Mouse (Mus musculus) midbrain, embryonic 15.5 days (tissue): ENCODE results near the gene Cmklr1. TPM values are rescaled to one million over a fixed set of nuclear protein-coding genes. Genes with fewer than 3 reads are reported as not detected.
A peak's percentile ranks its signal among the peaks of the same experiment; 100 is the strongest.
"Not testable (repeated sequence)": the region's sequence is repeated elsewhere in the genome, so short reads cannot be mapped to it uniquely, and the experiment has no call there.

Experiments used
- ATAC-seq: fragments of 200-750 bp; cut with Nextera tagmentation; replicated peaks from 2 replicates; pipeline ENCODE4 v1.8.0; 2017; ENCODE audit warnings: moderate TSS enrichment
- H3K27ac ChIP-seq: fragments of 300-500 bp; sonication (generic); 2 replicates; pipeline ENCODE4 v1.5.1; 2015; ENCODE audit warnings: mild to moderate bottlenecking, inconsistent platforms
- H3K27me3 ChIP-seq: fragments of 300-500 bp; sonication (generic); replicated peaks from 2 replicates; pipeline ENCODE4 v1.6.1; 2015; ENCODE audit warnings: inconsistent platforms
- H3K36me3 ChIP-seq: fragments of 300-500 bp; sonication (generic); replicated peaks from 2 replicates; pipeline ENCODE4 v1.6.1; 2015; ENCODE audit warnings: inconsistent platforms
- H3K4me1 ChIP-seq: fragments of 300-500 bp; sonication (generic); 2 replicates; pipeline ENCODE4 v1.6.1; 2015; ENCODE audit warnings: inconsistent platforms
- H3K4me2 ChIP-seq: fragments of 300-500 bp; sonication (generic); 2 replicates; pipeline ENCODE4 v1.6.1; 2015; ENCODE audit warnings: inconsistent platforms, mild to moderate bottlenecking, moderate library complexity
- H3K4me3 ChIP-seq: fragments of 300-500 bp; sonication (generic); 2 replicates; pipeline ENCODE4 v1.5.1; 2015; ENCODE audit warnings: mild to moderate bottlenecking, inconsistent platforms
- H3K9ac ChIP-seq: fragments of 300-500 bp; sonication (generic); 2 replicates; pipeline ENCODE4 v1.6.1; 2015; ENCODE audit warnings: mild to moderate bottlenecking, inconsistent platforms
- H3K9me3 ChIP-seq: fragments of 300-500 bp; sonication (generic); 2 replicates; pipeline ENCODE4 v1.6.1; 2016; ENCODE audit warnings: inconsistent platforms
- WGBS: fragments of 180-500 bp; shearing (Covaris S2); methylation state at CpG from one replicate; pipeline ENCODE4 v1.1.7; 2015; ENCODE audit warnings: mixed read lengths; 5-methylcytosine and 5-hydroxymethylcytosine counted together
- polyA plus RNA-seq: library from polyadenylated mRNA; unstranded; fragments of >200 nt; fragmentation: Nextera tagmentation; extraction: Ambion mirVana; gene quantifications from 2 replicates; pipeline ENCODE4 v1.2.1, GENCODE M21; 2015

Cmklr1 gene
- polyA plus RNA-seq, 1 experiment from 2014 or later = 2.8 TPM

DNA sequence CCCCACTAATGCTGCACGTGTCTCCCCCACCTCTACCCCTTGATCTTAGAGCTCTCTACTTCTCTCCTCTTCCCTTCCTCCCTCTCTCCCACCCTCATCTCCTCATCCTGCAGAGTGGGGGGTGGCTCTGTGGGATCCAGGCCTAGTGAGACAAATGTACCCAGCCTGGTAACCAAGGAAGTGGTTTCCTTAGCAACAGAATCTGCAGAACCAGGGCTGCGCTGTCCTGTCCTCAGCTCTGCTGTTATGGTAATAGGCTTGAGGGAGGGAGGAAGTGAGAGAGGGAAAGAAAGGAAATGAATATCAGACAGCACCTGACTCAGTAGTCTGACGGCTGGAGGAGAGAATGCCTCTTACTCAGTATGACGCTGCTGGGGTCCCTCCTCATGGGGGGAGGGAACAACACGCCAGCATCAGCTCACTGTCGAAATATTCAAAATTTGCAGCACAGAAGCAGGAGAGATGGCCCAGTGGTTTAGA lies 58.4 kb downstream of the Cmklr1 start:
- H3K9me3 ChIP-seq = no peaks in the 10 kb centered on the region
- H3K4me1 ChIP-seq = peaks cover 33% of the 10 kb centered on the region
- H3K4me3 ChIP-seq = no peak overlapping the region
- H3K9ac ChIP-seq = no peak overlapping the region
- H3K4me2 ChIP-seq = no peak overlapping the region
- no peaks in the 10 kb centered on the region for H3K27me3 ChIP-seq
- 1% methylated on average over 6 of the region's 6 CpGs for WGBS
- peak; percentile 93 for ATAC-seq
- H3K27ac ChIP-seq = peak overlapping the region; percentile 89
- no peaks in the 10 kb centered on the region for H3K36me3 ChIP-seq

DNA sequence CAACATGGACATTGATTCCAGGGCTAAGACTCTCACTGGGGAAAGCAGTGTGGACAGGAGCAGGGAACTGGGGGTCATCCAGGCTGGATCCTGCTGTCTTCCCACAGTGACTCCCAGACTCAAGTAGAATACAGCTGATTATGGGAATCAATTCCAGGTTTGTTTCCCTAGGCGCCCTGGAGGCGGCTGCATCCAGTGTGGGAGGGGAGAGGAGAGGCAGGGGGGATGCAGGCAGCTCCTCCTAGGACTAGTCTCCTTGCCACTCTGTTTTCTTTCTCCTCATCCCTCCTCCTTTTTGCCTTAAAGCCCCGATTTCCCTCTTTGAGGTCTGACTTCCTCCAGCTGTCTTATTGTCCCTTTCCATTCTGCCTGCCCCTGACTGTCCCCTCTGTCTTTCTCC lies 59.1 kb downstream of the Cmklr1 start:
- no peak overlapping the region for H3K4me2 ChIP-seq
- peak; percentile 50 for ATAC-seq
- no peaks in the 10 kb centered on the region for H3K36me3 ChIP-seq
- H3K4me1 ChIP-seq = peaks cover 33% of the 10 kb centered on the region
- H3K4me3 ChIP-seq = no peak overlapping the region
- peak overlapping the region; percentile 89 for H3K27ac ChIP-seq
- 0 out of 2 replicates have a peak overlapping the region, but pooled peaks have one; percentile 4 for H3K9ac ChIP-seq
- no peaks in the 10 kb centered on the region for H3K9me3 ChIP-seq
- H3K27me3 ChIP-seq = no peaks in the 10 kb centered on the region
- 0% methylated on average over 3 of the region's 3 CpGs for WGBS

DNA sequence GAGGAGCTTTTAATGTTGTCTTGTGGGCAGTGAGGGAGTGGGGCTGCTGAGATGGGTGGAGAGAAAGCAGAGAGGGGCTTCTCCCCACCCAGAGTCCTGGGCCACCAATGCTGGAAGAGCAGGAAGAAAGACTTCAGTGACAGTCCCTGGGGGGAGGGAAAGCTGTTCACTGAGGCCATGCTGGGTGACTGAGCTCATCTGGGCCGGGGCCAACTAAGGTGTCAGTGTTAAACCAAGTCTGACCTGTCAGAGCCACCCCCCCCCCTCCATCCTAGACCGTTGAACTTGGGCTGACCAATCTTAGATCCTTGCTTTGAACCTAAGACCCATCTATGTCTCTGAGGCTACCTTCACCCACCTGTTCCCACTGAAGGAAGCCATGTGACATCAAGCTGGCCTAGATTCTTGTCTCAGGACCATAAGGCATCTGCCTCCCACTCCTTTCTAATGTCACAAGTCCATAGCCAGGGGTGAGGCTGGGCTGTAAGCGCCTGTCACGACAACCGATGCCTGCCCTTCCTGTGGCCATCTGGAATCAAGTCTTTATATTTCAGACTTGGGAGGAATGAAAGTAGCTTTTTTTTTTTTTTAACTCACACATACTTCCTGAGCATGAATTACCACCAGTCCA lies 60.1 kb downstream of the Cmklr1 start:
- Histone ChIP-seq H3K27ac (peak overlapping the region; percentile 89; the same call in 1 of the 2 replicates), H3K4me3 (no peak overlapping the region), H3K9me3 (no peaks in the 10 kb centered on the region)

DNA sequence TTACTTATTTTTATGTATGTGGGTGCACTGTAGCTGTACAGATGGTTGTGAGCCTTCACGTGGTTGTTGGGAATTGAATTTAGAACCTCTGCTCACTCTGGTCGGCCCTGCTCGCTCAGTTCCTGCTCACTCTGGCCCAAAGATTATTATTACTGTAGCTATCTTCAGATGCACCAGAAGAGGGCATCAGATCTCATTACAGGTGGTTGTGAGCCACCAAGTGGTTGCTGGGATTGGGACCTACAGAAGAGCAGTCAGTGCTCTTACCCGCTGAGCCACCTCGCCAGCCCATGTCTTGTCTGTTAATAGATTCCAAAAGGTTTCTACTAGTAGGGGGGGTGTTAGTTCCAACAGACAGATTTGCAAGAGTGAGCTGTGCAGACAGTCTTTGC lies 63.8 kb downstream of the Cmklr1 start:
- H3K9me3 ChIP-seq, ATAC-seq, H3K4me1 ChIP-seq, H3K36me3 ChIP-seq, H3K9ac ChIP-seq, H3K4me3 ChIP-seq, H3K27me3 ChIP-seq, H3K4me2 ChIP-seq, H3K27ac ChIP-seq: not testable (repeated sequence)
- 51% methylated on average over 5 of the region's 5 CpGs for WGBS

More for the DNA sequence above, 60.1 kb downstream of the Cmklr1 start:
- WGBS = 81% methylated on average over 5 of the region's 5 CpGs
- no peak for ATAC-seq
- H3K27me3 ChIP-seq = no peaks in the 10 kb centered on the region
- H3K4me1 ChIP-seq = peaks cover 33% of the 10 kb centered on the region
- no peak overlapping the region for H3K9ac ChIP-seq
- no peaks in the 10 kb centered on the region for H3K36me3 ChIP-seq
- no peak overlapping the region for H3K4me2 ChIP-seq

DNA sequence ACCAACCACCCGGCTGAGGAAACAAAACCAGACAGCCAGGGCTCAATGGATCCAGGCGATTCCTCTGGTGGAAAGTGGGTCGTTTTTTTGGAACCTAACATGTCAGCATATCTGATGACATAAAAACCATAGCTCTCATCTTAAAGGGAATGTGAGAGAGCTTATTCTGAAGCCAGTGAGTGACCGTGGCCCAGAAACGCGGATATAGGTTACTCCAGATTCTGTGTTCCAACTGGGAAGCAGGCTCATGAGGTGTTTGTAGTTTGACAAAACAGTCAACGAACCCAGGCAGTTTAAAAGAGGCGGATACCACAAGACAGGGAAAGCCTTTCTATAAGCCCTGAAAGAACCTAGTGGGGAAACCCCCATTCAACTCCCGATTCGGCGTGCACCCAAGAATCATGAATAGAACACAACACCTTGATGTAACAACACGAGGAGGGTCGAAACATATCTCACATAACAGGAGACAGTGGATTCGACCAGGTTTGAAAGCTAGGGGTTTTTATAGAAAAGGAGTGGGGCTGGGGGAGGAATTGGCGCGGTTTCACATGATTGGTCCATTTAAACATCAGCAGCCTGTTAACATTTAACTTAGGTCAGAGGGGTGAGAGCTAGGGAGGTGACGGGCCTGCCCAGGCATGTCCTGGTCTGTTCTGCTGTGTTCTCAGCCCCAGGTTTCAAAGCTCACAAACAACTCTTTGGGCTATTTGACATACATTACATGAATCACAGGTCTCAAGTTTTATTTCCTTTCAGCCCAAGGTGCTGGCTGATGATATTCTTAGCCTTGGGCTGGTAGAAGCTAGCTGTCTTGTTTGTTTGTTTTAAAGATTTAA lies 64.4 kb downstream of the Cmklr1 start:
- H3K4me2 ChIP-seq, H3K4me1 ChIP-seq, H3K4me3 ChIP-seq, H3K9me3 ChIP-seq, ATAC-seq, H3K36me3 ChIP-seq, H3K27me3 ChIP-seq, H3K27ac ChIP-seq, H3K9ac ChIP-seq: not testable (repeated sequence)
- 82% methylated on average over 17 of the region's 17 CpGs for WGBS

DNA sequence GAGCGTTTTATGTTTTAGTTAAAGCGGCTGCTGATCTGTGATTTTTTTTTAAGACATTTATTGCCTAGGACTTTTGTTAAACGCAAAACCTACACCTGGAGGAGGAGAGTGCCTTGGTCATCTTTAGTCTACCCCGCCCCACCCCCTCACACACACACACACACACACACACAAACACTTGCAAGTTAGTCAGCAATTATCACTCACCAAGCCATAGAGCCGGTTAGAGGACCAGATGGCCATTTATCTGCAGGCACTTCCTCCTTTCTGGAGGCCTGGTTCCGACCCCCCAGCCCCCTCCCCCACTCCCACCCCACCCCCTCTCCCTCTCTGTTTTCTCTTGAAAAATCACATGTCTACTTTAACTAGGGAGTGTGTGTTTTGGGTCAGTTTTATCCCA lies 65.8 kb downstream of the Cmklr1 start:
- 61% methylated on average over 6 of the region's 6 CpGs for WGBS
- H3K4me1 ChIP-seq = 0 out of 2 replicates have a peak, but pooled peaks cover 3% of the 10 kb centered on the region
- no peak overlapping the region for H3K27ac ChIP-seq
- H3K4me3 ChIP-seq = no peak overlapping the region
- H3K9ac ChIP-seq = no peak overlapping the region
- no peak for ATAC-seq
- no peaks in the 10 kb centered on the region for H3K27me3 ChIP-seq
- no peak overlapping the region for H3K4me2 ChIP-seq
- no peaks in the 10 kb centered on the region for H3K36me3 ChIP-seq
- H3K9me3 ChIP-seq = no peaks in the 10 kb centered on the region

DNA sequence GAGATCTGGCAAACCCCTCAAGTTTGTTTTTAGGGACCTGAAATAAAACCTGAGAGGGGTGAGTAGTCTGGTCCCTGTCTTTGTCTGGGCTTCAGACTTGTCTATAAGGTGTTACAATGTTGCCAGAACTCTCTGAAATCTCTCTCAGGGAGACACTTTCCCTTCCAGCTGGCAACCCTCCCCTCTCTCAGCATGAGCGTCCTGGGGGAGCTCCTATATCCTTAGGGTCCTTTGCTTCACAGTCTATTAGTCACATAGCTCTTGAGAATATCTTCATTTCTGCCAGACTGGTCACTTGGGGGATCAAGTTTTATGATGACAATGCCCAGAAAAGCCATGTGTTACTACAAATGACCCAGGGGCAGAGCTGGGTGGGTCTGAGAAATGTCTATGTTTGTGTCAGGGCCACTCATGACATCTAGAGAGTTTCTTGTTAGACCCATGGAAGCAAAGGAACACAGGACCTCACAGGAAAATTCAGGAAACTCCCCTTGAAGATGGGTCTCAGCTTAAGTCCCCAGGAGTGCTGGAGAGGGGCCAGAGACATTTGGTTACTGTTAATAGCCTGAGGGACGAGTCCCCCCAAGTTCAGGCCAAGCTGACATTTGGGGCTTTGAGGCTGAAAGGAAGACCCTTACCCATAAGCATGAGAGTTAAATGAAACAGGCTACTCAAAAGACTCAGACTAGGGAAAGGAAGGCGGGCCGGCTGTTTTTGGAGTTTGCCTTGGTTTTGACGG lies 66.6 kb downstream of the Cmklr1 start:
- no peak overlapping the region for H3K4me3 ChIP-seq
- H3K9me3 ChIP-seq = no peaks in the 10 kb centered on the region
- 0 out of 2 replicates have a peak, but pooled peaks cover 6% of the 10 kb centered on the region for H3K4me1 ChIP-seq
- WGBS = 77% methylated on average over 5 of the region's 5 CpGs
- no peak overlapping the region for H3K9ac ChIP-seq
- no peak overlapping the region for H3K27ac ChIP-seq
- H3K4me2 ChIP-seq = no peak overlapping the region
- no peak for ATAC-seq
- no peaks in the 10 kb centered on the region for H3K27me3 ChIP-seq
- no peaks in the 10 kb centered on the region for H3K36me3 ChIP-seq

DNA sequence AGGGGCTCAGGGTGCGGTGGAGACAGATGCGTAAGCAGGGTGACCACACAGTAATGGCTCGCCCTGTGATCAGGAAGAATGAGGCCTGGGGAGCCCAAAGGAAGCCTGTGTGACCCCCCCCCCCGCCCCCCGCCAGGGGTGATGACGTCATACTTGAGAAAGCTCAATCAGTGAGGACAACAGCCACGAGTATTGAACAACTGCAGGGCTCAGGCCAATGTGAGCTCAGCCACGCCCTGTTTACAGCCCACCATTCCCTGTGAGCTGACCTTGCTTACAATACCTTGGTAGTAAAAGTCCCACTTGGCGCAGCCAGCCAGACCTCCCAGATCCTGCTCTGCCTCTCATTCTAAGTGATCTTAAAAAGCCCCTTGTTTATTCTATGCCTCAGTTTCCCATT lies 69.4 kb downstream of the Cmklr1 start:
- WGBS = 72% methylated on average over 9 of the region's 9 CpGs
- Histone ChIP-seq H3K4me3 (no peak overlapping the region), H3K27me3 (no peaks in the 10 kb centered on the region), H3K36me3 (no peaks in the 10 kb centered on the region), H3K4me1 (peaks cover 14% of the 10 kb centered on the region), H3K27ac (no peak overlapping the region), H3K9ac (no peak overlapping the region), H3K4me2 (no peak overlapping the region), H3K9me3 (no peaks in the 10 kb centered on the region)
- no peak for ATAC-seq

DNA sequence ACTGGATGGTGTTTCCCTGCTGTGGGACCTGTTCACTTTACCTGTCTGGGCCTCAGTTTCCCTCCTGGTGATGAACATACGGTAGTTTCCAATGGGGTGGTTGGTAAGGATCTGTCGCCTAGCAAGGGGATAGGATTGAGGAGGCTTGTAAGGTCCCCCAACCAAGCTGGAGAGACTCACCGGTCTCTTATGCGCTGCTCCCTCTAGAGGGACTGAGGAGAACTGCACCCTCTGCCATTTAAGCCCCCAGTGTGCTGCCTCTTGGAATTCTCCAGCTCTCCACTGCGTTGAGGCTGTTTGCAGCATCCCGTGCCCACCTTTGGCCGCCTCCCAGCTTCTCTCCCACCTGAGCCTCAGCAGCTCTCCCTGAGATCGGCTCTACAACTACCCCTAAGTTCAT lies 70.0 kb downstream of the Cmklr1 start:
- 0 out of 2 replicates have a peak, but pooled peaks have one; percentile 24 for ATAC-seq
- WGBS = 53% methylated on average over 8 of the region's 8 CpGs
- H3K9ac ChIP-seq = no peak overlapping the region
- no peak overlapping the region for H3K4me3 ChIP-seq
- peaks cover 14% of the 10 kb centered on the region for H3K4me1 ChIP-seq
- no peaks in the 10 kb centered on the region for H3K27me3 ChIP-seq
- no peak overlapping the region for H3K27ac ChIP-seq
- no peaks in the 10 kb centered on the region for H3K9me3 ChIP-seq
- no peaks in the 10 kb centered on the region for H3K36me3 ChIP-seq
- no peak overlapping the region for H3K4me2 ChIP-seq

DNA sequence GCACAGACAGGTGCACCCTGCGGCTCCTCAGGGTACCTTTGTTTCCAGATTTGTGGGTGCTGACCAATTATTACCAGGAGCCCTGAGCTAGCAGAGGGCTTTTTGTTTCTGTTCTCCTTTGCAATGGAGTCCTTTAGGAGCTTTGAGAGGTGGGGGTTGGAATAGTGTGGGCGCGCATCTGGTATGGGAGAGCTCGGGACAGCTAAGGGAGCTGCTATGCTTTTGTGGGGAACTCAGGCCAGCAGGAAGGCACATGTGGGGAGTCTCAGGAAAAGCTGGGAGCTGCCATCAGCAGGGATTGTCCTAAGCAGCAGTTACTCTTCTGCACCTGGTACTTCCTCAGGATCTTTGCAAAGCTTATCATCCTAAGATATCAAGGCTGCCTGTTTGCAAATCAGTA lies 71.1 kb downstream of the Cmklr1 start:
- no peak for ATAC-seq
- H3K9ac ChIP-seq = no peak overlapping the region
- peaks cover 14% of the 10 kb centered on the region for H3K4me1 ChIP-seq
- 82% methylated on average over 4 of the region's 4 CpGs for WGBS
- no peak overlapping the region for H3K4me2 ChIP-seq
- H3K4me3 ChIP-seq = no peak overlapping the region
- no peaks in the 10 kb centered on the region for H3K27me3 ChIP-seq
- H3K36me3 ChIP-seq = no peaks in the 10 kb centered on the region
- H3K9me3 ChIP-seq = no peaks in the 10 kb centered on the region
- H3K27ac ChIP-seq = no peak overlapping the region

DNA sequence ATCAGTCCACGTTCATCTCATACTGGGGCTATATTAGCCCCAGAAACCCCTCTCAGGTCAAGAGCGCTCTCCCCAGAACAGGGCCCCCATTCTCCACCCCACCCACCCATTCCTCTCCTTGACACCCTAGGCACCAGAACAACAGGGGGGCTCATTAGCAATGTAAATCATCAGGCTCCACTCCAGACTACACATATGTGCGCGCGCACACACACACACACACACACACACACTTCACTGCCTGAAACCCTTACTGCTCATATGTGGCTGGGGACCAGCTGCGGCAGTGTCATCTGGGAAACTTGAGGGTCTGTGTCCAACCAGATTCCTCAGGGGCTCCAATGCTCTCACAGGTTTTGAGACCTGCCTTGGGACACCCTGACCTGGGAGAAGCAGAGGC lies 71.8 kb downstream of the Cmklr1 start:
- Histone ChIP-seq H3K4me1 (peaks cover 14% of the 10 kb centered on the region), H3K9ac (no peak overlapping the region), H3K4me2 (no peak overlapping the region), H3K27me3 (no peaks in the 10 kb centered on the region), H3K4me3 (no peak overlapping the region), H3K36me3 (no peaks in the 10 kb centered on the region), H3K9me3 (no peaks in the 10 kb centered on the region), H3K27ac (no peak overlapping the region)
- WGBS = 77% methylated on average over 6 of the region's 6 CpGs
- no peak for ATAC-seq

DNA sequence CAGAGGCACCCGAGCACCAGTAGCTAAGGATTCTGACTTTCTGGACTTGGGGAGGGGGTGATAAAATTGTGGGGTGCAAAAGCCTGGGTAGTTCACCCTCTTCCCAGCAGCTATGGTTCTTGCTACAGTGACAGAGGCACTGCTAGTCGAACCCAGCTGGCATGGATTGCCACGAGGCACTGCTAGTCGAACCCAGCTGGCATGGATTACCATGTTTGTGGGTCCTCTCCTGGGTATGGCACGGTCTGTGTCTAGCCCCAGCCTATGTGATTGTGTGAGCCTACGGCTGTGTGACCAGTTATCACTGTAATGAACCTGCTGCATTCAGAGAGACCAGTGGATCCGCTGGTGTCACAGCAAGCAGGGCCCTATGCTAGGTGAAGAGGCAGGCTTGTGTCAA lies 72.7 kb downstream of the Cmklr1 start:
- Histone ChIP-seq H3K9me3 (no peaks in the 10 kb centered on the region), H3K9ac (no peak overlapping the region), H3K36me3 (no peaks in the 10 kb centered on the region), H3K27me3 (no peaks in the 10 kb centered on the region), H3K4me1 (peaks cover 14% of the 10 kb centered on the region), H3K4me2 (peak overlapping the region; percentile 40), H3K4me3 (0 out of 2 replicates have a peak overlapping the region, but pooled peaks have one; percentile 8), H3K27ac (no peak overlapping the region)
- peak; percentile 43 for ATAC-seq
- 76% methylated on average over 7 of the region's 7 CpGs for WGBS
